Mouse (Mus musculus) colon, adult 2 months (tissue): ENCODE results near the gene Cntf. TPM values are rescaled to one million over a fixed set of nuclear protein-coding genes. Genes with fewer than 3 reads are reported as not detected.

Experiments used
- polyA plus RNA-seq: library from polyadenylated mRNA; depleted of rRNA; stranded (reverse); fragments of >200 nt; gene quantifications from 2 replicates; pipeline ENCODE4 v1.2.3, GENCODE M21; 2012; rRNA removed

Gene Cntf
- polyA plus RNA-seq = 0.27 TPM in 1 of 2 replicates, not detected in the other

GRCm38 (mm10) chr19:12765308-12765707 is at the start of gene Cntf:
TSS of gene Cntf (minus strand) at chr19:12765632.

GRCm38 (mm10) chr19:12795511-12796327 is 30.3 kb upstream of the Cntf start, which contains the start of the genes Zfp91 and Lpxn:
TSS of gene Zfp91 (minus strand) at chr19:12796126.
TSS of gene Lpxn (plus strand) at chr19:12796193.

Other genes with a start within 250 kb of the Cntf start
- gene Fam111a, start 219.9 kb downstream of the Cntf start, polyA plus RNA-seq = 0.33 and 0.69 TPM in 2 replicates
- gene Gm4952, start 165.7 kb downstream of the Cntf start, polyA plus RNA-seq = 0.06 TPM in 1 of 2 replicates, not detected in the other
- not detected in 2 replicates for gene Glyat, start 132.3 kb downstream of the Cntf start, polyA plus RNA-seq
- gene Olfr1442, start 95.2 kb downstream of the Cntf start, polyA plus RNA-seq = not detected in 2 replicates
- not detected in 2 replicates for gene Olfr1443, start 87.5 kb downstream of the Cntf start, polyA plus RNA-seq
- 0.10 TPM in 1 of 2 replicates, not detected in the other for gene Keg1, start 69.8 kb downstream of the Cntf start, polyA plus RNA-seq
- gene Zfp91, start 30.5 kb upstream of the Cntf start, polyA plus RNA-seq = 11.1 and 11.5 TPM in 2 replicates
- 2.3 and 2.5 TPM in 2 replicates for gene Lpxn, start 30.6 kb upstream of the Cntf start, polyA plus RNA-seq
- gene Gm5244, start 81.0 kb upstream of the Cntf start, polyA plus RNA-seq = not detected in 2 replicates
- not detected in 2 replicates for gene Olfr1444, start 91.7 kb upstream of the Cntf start, polyA plus RNA-seq
- gene Olfr1445, start 118.2 kb upstream of the Cntf start, polyA plus RNA-seq = not detected in 2 replicates
- gene Olfr1446, start 127.9 kb upstream of the Cntf start, polyA plus RNA-seq = not detected in 2 replicates
- not detected in 2 replicates for gene Olfr1447, start 138.1 kb upstream of the Cntf start, polyA plus RNA-seq
- gene Olfr1448, start 158.8 kb upstream of the Cntf start, polyA plus RNA-seq = not detected in 2 replicates
- gene Olfr1449, start 165.2 kb upstream of the Cntf start, polyA plus RNA-seq = not detected in 2 replicates
- gene Olfr1450, start 184.6 kb upstream of the Cntf start, polyA plus RNA-seq = not detected in 2 replicates
- not detected in 2 replicates for gene Olfr1451, start 229.4 kb upstream of the Cntf start, polyA plus RNA-seq